Mouse (Mus musculus) liver, embryonic 16.5 days (tissue): ENCODE data around the gene Cchcr1. TPM values are rescaled to one million over a fixed set of nuclear protein-coding genes. Genes with fewer than 3 reads are reported as not detected.
A peak's percentile ranks its signal among the peaks of the same experiment; 100 is the strongest.

ENCODE experiments used
- ATAC-seq: fragments of 200-750 bp; cut with Nextera tagmentation; 2 replicates; pipeline ENCODE4 v1.8.0; 2017; ENCODE audit warnings: low read depth, mild to moderate bottlenecking, moderate number of reproducible peaks, moderate library complexity
- H3K27ac ChIP-seq: fragments of 300-500 bp; sonication (generic); 2 replicates; pipeline ENCODE4 v1.5.1; 2014; ENCODE audit warnings: mild to moderate bottlenecking, low read length
- H3K27me3 ChIP-seq: fragments of 300-500 bp; sonication (generic); 2 replicates; pipeline ENCODE4 v1.6.1; 2014; ENCODE audit warnings: low read depth, low read length, mixed read lengths; ENCODE audit not compliant: control insufficient read depth, insufficient read depth
- H3K36me3 ChIP-seq: fragments of 300-500 bp; sonication (generic); 2 replicates; pipeline ENCODE4 v1.6.1; 2014; ENCODE audit warnings: mild to moderate bottlenecking; ENCODE audit not compliant: control insufficient read depth, insufficient read depth
- H3K4me1 ChIP-seq: fragments of 300-500 bp; sonication (generic); 2 replicates; pipeline ENCODE4 v1.6.1; 2014; ENCODE audit warnings: low read depth, low read length, mixed read lengths; ENCODE audit not compliant: control insufficient read depth
- H3K4me2 ChIP-seq: fragments of 300-500 bp; sonication (generic); 2 replicates; pipeline ENCODE4 v1.6.1; 2014; ENCODE audit warnings: low read depth, low read length, mixed read lengths
- H3K4me3 ChIP-seq: fragments of 300-500 bp; sonication (generic); 2 replicates; pipeline ENCODE4 v1.5.1; 2014; ENCODE audit warnings: low read depth, mild to moderate bottlenecking, low read length
- H3K9ac ChIP-seq: fragments of 300-500 bp; sonication (generic); 2 replicates; pipeline ENCODE4 v1.6.1; 2014; ENCODE audit warnings: low read depth, low read length
- H3K9me3 ChIP-seq: fragments of 300-500 bp; sonication (generic); replicated peaks from 2 replicates; pipeline ENCODE4 v1.6.1; 2016; ENCODE audit warnings: low read length; ENCODE audit not compliant: control insufficient read depth
- WGBS: fragments of 180-500 bp; shearing (Covaris S2); extraction: QIAGEN DNeasy Blood & Tissue Kit; methylation state at CpG from one replicate; pipeline ENCODE4 v1.1.7; 2014; ENCODE audit not compliant: insufficient replicate concordance; 5-methylcytosine and 5-hydroxymethylcytosine counted together
- polyA plus RNA-seq: library from polyadenylated mRNA; unstranded; fragments of >200 nt; fragmentation: Nextera tagmentation; extraction: Ambion mirVana; gene quantifications from 2 replicates; pipeline ENCODE4 v1.2.1, GENCODE M21; 2015

Gene Cchcr1
- polyA plus RNA-seq, 1 experiment from 2014 or later, result 7.5 TPM

- Histone ChIP-seq H3K4me2 (no peak overlapping the region), H3K4me3 (no peak overlapping the region), H3K36me3 (no peaks in the 10 kb centered on the region), H3K27ac (no peak overlapping the region), H3K27me3 (no peaks in the 10 kb centered on the region), H3K4me1 (no peaks in the 10 kb centered on the region), H3K9ac (no peak overlapping the region), H3K9me3 (no peaks in the 10 kb centered on the region)
- ATAC-seq, result no peak
- 49% methylated on average over 2 of the region's 2 CpGs for WGBS
Measured at GRCm38 (mm10) chr17:35547465-35547864, 30.6 kb downstream of the Cchcr1 start.

DNA sequence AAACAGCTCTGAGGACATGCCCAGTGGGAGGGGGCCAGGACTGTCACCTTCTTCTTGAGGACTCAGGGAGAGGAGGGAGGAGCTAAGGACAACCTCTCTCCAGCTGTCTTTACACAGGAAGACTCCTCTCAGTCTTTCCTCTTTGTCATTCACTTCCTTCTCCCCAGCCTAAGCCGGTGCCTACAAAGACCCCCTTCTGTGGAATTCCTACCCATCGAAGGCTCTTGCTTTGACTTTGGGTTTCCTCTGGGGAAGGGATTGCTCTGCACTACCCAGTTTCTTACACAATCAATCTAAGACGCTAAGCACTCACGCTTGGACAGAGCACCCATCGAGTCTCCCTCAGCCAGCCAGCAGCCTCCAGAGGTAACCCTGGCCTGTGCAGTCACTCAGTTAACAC lies 31.7 kb downstream of the Cchcr1 start:
- Histone ChIP-seq H3K36me3 (no peaks in the 10 kb centered on the region), H3K9ac (no peak overlapping the region), H3K27ac (no peak overlapping the region), H3K27me3 (no peaks in the 10 kb centered on the region), H3K4me1 (no peaks in the 10 kb centered on the region), H3K9me3 (no peaks in the 10 kb centered on the region), H3K4me2 (no peak overlapping the region), H3K4me3 (no peak overlapping the region)
- ATAC-seq, result no peak
- WGBS, result 18% methylated on average over 5 of the region's 5 CpGs

- Histone ChIP-seq H3K4me2 (no peak overlapping the region), H3K27me3 (no peaks in the 10 kb centered on the region), H3K36me3 (no peaks in the 10 kb centered on the region), H3K27ac (no peak overlapping the region), H3K9ac (no peak overlapping the region), H3K4me3 (no peak overlapping the region), H3K4me1 (no peaks in the 10 kb centered on the region), H3K9me3 (no peaks in the 10 kb centered on the region)
- WGBS, result 50% methylated on average over 15 of the region's 15 CpGs
- peak; percentile 11; the same call in 1 of the 2 replicates for ATAC-seq
Measured at GRCm38 (mm10) chr17:35549437-35550142, 32.7 kb downstream of the Cchcr1 start.

DNA sequence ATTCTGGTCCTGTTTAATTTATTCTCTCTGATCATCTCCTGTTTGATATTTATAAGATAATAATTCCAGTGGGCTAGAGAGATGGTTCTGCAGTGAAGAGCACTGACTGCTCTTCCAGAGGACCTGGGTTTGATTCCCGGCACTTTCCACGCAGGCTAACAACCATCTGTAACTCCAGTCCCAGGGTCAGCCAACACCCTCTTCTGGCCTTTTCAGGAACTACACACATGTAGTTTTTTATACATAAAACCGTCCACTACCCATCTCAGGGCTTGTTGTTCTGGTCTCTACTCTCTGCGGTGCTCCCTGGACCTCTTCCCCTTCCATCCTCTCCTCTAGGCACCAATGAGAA lies 33.2 kb downstream of the Cchcr1 start:
- H3K27me3 ChIP-seq, result no peaks in the 10 kb centered on the region
- no peak overlapping the region for H3K9ac ChIP-seq
- WGBS, result 69% methylated on average over 4 of the region's 4 CpGs
- ATAC-seq, result no peak
- no peak overlapping the region for H3K4me2 ChIP-seq
- no peak overlapping the region for H3K27ac ChIP-seq
- H3K4me1 ChIP-seq, result no peaks in the 10 kb centered on the region
- no peak overlapping the region for H3K4me3 ChIP-seq
- H3K9me3 ChIP-seq, result no peaks in the 10 kb centered on the region
- no peaks in the 10 kb centered on the region for H3K36me3 ChIP-seq

- no peak overlapping the region for H3K4me2 ChIP-seq
- no peak overlapping the region for H3K27ac ChIP-seq
- no peaks in the 10 kb centered on the region for H3K4me1 ChIP-seq
- no peak overlapping the region for H3K9ac ChIP-seq
- no peak overlapping the region for H3K4me3 ChIP-seq
- ATAC-seq, result no peak
- no peaks in the 10 kb centered on the region for H3K36me3 ChIP-seq
- 40% methylated on average over 8 of the region's 8 CpGs for WGBS
- no peaks in the 10 kb centered on the region for H3K9me3 ChIP-seq
- no peaks in the 10 kb centered on the region for H3K27me3 ChIP-seq
Measured at GRCm38 (mm10) chr17:35550871-35551270, 34.0 kb downstream of the Cchcr1 start.

GRCm38 (mm10) chr17:35551881-35552414 lies 35.0 kb downstream of the Cchcr1 start, which contains the start of gene Cdsn:
Gene Cdsn (plus strand): TSS chr17:35552128.
- H3K27me3 ChIP-seq, result no peaks in the 10 kb centered on the region
- H3K9ac ChIP-seq, result no peak within 1 kb of the TSS
- no peak within 1 kb of the TSS for H3K4me3 ChIP-seq
- H3K27ac ChIP-seq, result no peak within 1 kb of the TSS
- no peaks in the 10 kb centered on the region for H3K4me1 ChIP-seq
- H3K9me3 ChIP-seq, result no peaks in the 10 kb centered on the region
- no peak within 1 kb of the TSS for H3K4me2 ChIP-seq
- WGBS, result 69% methylated on average over 10 of the region's 10 CpGs
- no peak for ATAC-seq
- H3K36me3 ChIP-seq, result no peaks in the 10 kb centered on the region

- no peak overlapping the region for H3K4me2 ChIP-seq
- H3K4me3 ChIP-seq, result no peak overlapping the region
- no peaks in the 10 kb centered on the region for H3K27me3 ChIP-seq
- no peak overlapping the region for H3K27ac ChIP-seq
- H3K9me3 ChIP-seq, result no peaks in the 10 kb centered on the region
- H3K36me3 ChIP-seq, result no peaks in the 10 kb centered on the region
- no peaks in the 10 kb centered on the region for H3K4me1 ChIP-seq
- 57% methylated on average over 5 of the region's 5 CpGs for WGBS
- no peak for ATAC-seq
- no peak overlapping the region for H3K9ac ChIP-seq
Measured at GRCm38 (mm10) chr17:35554321-35554720, 37.4 kb downstream of the Cchcr1 start.

GRCm38 (mm10) chr17:35554761-35555397 lies 38.0 kb downstream of the Cchcr1 start:
- ATAC-seq, result no peak
- Histone ChIP-seq H3K4me1 (no peaks in the 10 kb centered on the region), H3K4me3 (no peak overlapping the region), H3K9me3 (no peaks in the 10 kb centered on the region), H3K36me3 (no peaks in the 10 kb centered on the region), H3K27ac (no peak overlapping the region), H3K4me2 (no peak overlapping the region), H3K9ac (no peak overlapping the region), H3K27me3 (no peaks in the 10 kb centered on the region)
- WGBS, result 75% methylated on average over 18 of the region's 18 CpGs

GRCm38 (mm10) chr17:35556186-35556765 lies 39.4 kb downstream of the Cchcr1 start:
- no peaks in the 10 kb centered on the region for H3K27me3 ChIP-seq
- no peaks in the 10 kb centered on the region for H3K36me3 ChIP-seq
- no peak overlapping the region for H3K4me3 ChIP-seq
- no peaks in the 10 kb centered on the region for H3K9me3 ChIP-seq
- no peak overlapping the region for H3K27ac ChIP-seq
- H3K4me2 ChIP-seq, result no peak overlapping the region
- 70% methylated on average over 13 of the region's 13 CpGs for WGBS
- no peak for ATAC-seq
- no peaks in the 10 kb centered on the region for H3K4me1 ChIP-seq
- H3K9ac ChIP-seq, result no peak overlapping the region
